Mouse (Mus musculus): ENCODE measurements at regions not wholly inside any gene's neighbourhood (a gene's known extent, or its start where the extent isn't known, plus 50 kb on each side); places are given as distances from the start of the nearest gene placed in this dataset.

- TF ChIP-seq FOSL1 (IDR thresholded peaks at IDR 0.05; ENCODE audit: insufficient read depth, low read length, poor library complexity, severe bottlenecking) (no peak), CTCF (IDR thresholded peaks at IDR 0.05; ENCODE audit: control insufficient read depth, insufficient read depth, insufficient read length) (no peak), MYOG (IDR thresholded peaks at IDR 0.05; ENCODE audit: control insufficient read depth, extremely low read depth, insufficient read length) (no peak), USF1 (IDR thresholded peaks at IDR 0.05; ENCODE audit: low read depth) (no peak), MYOD1 (IDR thresholded peaks at IDR 0.05; ENCODE audit: control insufficient read depth, insufficient read length, low read depth) (no peak), MAX (IDR thresholded peaks at IDR 0.05) (no peak)
Measured at GRCm38 (mm10) chr3:130860315-130860714, 130.1 kb upstream of the Rpl34 start.
